Mouse (Mus musculus): ENCODE results near the gene Sf1.

The Sf1 gene

GRCm38 (mm10) chr19:6374571-6374970 is 11.1 kb downstream of the Sf1 start:
- in situ Hi-C loops (cut with MseI, MboI) = no loop called here

- in situ Hi-C loops (cut with MseI, MboI) = no loop called here
Observed at GRCm38 (mm10) chr19:6375423-6376254, 12.1 kb downstream of the Sf1 start.

DNA sequence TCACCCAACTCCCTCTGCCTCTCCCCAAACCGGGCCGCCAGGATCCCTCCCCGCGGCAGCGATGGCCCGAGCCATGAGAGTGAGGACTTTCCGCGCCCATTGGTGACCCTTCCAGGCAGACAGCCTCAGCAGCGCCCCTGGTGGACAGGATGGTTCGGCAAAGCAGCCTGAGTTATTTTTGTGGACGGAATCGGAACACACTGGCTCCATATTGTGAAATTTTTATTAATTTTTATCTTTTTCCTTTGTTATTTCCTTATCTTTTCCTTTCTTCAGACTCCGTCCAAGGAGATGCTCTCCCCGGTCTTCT is 12.7 kb downstream of the Sf1 start:
- in situ Hi-C loops (cut with MseI, MboI) = no loop called here

DNA sequence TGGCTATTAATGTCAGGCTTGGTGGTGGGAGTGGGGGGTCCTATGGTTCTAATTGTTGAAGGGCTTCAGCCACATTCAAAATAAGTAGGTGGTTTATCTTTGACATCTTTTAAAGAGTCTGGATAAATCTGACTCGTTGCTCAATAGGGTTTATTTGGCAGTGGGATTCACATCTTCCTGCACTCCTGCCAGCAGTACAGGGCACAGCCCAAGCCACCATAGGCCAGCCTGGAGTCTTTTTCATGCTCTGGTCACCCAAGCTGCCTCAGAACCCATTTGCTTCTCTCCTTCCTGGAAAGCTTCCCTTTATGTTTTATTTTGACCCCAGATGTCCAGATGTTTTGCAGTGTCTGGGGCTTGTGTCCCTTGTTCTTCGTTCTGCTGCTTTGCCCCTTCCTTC is 13.2 kb downstream of the Sf1 start:
- in situ Hi-C loops (cut with MseI, MboI) = no loop called here

GRCm38 (mm10) chr19:6377327-6378040 is 14.0 kb downstream of the Sf1 start:
- in situ Hi-C loops (cut with MseI, MboI) = no loop called here

DNA sequence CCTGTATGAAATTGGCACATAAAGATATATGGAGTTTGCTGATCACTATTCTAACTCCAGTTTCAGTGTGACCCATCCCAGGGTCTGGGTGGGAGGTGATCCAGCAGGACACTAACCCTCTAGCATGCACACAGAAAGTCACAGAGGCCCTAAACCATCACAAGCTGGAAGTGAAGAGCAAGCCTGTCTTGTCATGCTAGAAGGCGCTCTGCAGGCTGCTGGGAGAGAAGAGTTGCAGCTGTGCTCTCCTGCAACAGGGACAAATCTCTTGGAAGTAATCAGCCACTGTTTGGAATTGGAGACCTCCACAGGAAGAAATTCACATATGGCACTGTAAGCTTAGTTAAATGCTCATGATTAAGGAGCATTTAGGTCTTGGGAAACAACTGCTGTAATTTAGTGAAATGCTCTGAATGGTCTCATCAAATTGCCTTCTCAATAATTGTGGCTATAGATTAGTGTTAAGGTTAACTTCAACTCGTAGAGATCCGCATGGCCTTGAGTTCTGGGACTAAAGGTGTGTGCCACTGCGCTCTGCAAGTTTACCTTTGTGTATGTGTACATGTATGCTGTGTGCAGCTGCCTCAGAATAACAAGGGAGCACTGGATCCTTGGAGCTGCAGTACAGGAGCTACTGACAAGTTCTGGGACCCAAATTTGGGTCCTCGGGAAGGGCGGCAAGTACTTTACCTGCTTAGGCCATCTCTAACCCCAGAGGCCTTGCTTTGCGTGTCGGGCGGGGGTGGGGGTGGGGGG is 17.1 kb downstream of the Sf1 start:
- in situ Hi-C loops (cut with MseI, MboI) = no loop called here

GRCm38 (mm10) chr19:6381238-6381637 is 17.7 kb downstream of the Sf1 start:
- in situ Hi-C loops (cut with MseI, MboI) = no loop called here

GRCm38 (mm10) chr19:6382323-6382924 is 18.9 kb downstream of the Sf1 start:
- in situ Hi-C loops (cut with MseI, MboI) = no loop called here

DNA sequence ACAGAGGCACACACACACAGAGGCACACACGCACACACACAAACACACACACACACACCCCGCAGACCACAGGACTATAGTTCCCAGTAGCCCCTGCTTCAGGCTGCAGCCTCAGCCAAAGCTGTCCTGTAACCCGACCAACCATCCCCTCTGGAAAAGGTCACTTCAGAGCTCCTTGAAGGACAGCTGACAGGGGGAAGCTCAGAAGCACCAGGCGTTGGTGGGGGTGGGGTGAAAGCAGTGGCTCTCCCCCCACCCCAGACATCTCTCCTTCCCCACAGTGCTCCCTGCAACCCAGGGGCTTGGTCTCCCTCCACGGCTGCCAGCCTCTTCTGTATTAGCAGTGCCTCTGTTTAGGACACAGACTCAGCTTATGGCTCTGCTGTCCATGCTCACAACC is 20.0 kb downstream of the Sf1 start:
- in situ Hi-C loops (cut with MseI, MboI) = no loop called here

DNA sequence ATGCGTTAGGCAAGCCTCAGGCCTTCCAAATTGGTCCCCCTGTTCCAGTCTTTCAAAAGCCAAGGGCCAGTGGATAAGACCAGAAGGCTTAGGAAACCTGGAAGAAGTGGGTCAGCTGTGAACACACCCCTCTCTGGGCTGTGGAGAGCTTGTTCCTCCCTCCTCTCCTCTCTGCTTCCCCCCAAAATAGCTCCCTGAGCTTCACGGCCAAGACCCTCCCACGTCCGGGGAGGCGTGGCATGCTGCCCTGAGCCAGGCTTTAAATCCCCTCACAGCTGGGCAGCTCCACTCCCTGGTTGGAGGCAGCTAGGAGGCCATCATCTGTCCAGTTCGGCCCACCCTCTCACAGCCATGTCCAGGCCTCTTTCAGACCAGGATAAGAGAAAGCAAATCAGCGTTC is 20.6 kb downstream of the Sf1 start, which contains the start of gene Pygm:
TSS of gene Pygm (plus strand) at position 272 of the 400 bp plus-strand sequence.
- in situ Hi-C loops (cut with MseI, MboI) = no loop called here

- in situ Hi-C loops (cut with MseI, MboI) = no loop called here
Observed at GRCm38 (mm10) chr19:6384954-6385353, 21.5 kb downstream of the Sf1 start.

DNA sequence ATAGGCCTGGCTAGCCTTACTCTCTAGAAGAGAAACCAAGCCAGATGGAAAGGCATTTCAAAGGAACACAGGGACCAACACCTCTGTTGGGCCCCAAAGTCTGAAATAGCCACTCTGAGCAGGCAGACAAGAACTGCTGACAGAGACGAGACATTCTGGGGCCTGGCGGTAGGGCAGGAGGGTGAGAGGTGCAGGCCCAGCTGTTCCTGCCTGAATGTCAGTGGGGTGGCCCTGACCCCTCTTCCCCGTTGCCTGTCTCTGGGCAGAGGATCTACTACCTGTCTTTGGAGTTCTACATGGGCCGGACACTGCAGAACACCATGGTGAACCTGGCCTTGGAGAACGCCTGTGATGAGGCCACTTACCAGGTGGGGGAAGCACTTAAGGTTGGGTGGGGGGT is 21.9 kb downstream of the Sf1 start:
- in situ Hi-C loops (cut with MseI, MboI) = no loop called here

GRCm38 (mm10) chr19:6385821-6386220 is 22.3 kb downstream of the Sf1 start:
- in situ Hi-C loops (cut with MseI, MboI) = no loop called here

DNA sequence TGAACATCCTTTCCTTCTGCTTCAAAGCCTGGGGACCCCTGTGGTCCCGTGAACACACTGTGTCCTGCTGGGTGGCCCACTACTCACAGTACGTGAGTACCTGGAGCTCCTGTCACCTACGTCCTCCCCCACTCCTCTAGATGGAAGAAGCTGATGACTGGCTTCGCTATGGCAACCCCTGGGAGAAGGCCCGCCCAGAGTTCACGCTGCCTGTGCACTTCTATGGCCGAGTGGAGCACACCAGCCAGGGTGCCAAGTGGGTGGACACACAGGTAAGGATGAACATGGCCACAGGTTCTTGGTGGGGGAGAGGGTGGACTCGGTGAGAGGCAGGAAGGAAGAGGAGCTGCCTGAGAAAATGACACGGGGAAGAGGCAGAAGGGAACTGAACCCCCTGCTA is 22.7 kb downstream of the Sf1 start:
- in situ Hi-C loops (cut with MseI, MboI) = no loop called here

DNA sequence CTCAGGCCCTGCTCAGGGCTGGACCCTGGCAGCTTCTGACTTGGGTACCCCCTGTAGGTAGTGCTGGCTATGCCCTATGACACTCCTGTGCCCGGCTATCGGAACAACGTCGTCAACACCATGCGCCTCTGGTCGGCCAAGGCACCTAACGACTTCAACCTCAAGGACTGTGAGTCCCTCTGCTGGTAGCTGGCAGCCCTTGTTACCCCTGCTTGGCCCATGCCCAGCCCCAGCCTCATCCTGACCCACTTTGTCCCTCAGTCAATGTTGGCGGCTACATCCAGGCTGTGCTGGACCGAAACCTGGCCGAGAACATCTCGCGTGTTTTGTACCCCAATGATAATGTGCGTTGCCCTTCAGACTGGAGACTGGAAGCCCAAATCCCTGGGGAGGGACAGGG is 24.5 kb downstream of the Sf1 start:
- in situ Hi-C loops (cut with MseI, MboI) = no loop called here

GRCm38 (mm10) chr19:6389803-6390202 is 26.3 kb downstream of the Sf1 start:
- in situ Hi-C loops (cut with MseI, MboI) = no loop called here

DNA sequence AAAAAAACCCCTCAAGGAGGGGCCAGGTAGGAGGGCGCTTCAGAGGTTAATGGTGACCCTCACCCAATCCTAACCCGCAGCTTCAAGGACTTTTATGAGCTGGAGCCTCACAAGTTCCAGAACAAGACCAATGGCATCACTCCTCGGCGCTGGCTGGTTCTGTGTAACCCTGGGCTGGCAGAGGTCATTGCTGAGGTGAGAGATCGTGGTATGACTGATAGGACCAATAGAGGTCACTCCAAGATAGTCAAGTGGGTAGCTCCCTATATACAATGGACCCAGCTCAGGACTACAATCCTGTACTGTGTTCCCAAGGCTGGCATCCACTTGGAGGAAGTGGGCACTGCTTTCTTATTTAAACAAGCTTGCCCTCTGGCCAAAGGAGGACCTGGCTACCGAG is 26.8 kb downstream of the Sf1 start:
- in situ Hi-C loops (cut with MseI, MboI) = no loop called here

DNA sequence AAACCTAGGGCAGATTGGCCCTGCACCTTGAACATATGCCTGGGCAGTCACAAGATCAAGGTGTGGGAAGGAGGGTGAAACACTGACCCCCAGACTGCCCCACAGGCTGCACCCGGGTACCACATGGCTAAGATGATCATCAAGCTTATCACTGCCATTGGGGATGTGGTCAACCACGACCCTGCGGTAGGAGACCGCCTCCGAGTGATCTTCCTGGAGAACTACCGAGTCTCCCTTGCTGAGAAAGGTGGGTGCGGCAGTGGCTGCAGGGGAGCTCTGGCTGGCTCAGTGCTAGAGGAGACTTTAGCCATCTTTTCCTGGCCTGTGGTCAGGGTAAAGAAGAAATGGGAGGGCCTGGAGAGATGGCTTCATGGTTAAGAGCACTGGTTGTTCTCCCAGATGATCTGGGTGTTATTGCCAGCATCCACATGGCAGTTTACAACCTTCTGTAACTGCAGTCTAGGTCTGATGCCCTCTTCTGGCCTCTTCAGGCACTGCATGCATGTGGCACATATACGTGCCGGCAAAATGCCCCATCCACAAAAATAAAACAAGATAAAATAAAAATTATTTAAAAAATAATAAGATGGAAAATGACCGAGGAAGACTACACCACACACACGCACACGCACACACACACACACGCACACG is 29.4 kb downstream of the Sf1 start:
- in situ Hi-C loops (cut with MseI, MboI) = no loop called here

DNA sequence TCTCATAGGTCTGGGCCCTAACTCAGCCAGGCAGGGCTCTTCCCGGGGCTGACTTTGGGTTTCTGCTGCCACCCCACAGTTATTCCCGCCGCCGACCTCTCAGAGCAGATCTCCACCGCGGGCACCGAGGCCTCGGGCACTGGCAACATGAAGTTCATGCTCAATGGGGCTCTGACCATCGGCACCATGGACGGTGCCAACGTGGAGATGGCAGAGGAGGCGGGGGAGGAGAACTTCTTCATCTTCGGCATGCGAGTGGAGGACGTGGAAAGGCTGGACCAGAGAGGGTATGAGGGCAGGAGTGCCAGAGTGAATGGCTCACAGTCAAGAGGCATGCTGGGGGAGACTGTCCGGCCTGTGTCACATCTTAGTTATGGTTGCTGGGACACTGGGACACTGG is 30.1 kb downstream of the Sf1 start:
- in situ Hi-C loops (cut with MseI, MboI) = no loop called here

DNA sequence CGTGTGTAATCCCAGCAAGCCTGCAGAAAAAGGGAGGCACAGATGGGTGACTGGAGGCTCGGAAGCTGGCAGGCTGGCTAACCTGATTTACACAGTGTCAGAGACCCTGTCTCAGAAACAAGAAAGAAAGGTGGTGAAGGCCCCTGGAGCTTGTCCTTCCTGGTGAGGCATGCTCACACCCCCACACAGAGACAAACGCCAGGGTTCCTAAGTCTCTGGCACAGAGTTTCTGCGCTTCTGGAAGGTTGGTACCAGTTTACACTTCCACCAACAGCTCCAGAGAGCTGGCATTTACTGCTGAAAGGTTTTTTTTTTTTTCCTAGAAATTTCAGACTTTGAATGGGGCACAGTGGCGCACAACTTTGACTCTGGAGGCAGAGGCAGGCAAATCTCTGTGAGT is 32.7 kb downstream of the Sf1 start:
- in situ Hi-C loops (cut with MseI, MboI) = no loop called here

- in situ Hi-C loops (cut with MseI, MboI) = no loop called here
Observed at GRCm38 (mm10) chr19:6397582-6398249, 34.2 kb downstream of the Sf1 start.

Data from mouse trophoblast stem cell (cell line).